Mouse (Mus musculus) gastrocnemius, postnatal 14 days (tissue): ENCODE measurements around the gene Rsu1. TPM values are rescaled to one million over a fixed set of nuclear protein-coding genes. Genes with fewer than 3 reads are reported as not detected.
"Not testable (repeated sequence)": the region's sequence is repeated elsewhere in the genome, so short reads cannot be mapped to it uniquely, and the experiment has no call there.

Experiments used
- DNase-seq: peaks from one replicate; pipeline ENCODE4 v3.0.0; 2021; ENCODE audit warnings: mixed read lengths
- intact Hi-C: fragments of 180-260 bp; cut with DNase I; formaldehyde crosslinking; loops from one replicate; pipeline ENCODE4 v1.15.1; 2025; ENCODE audit warnings: low total_unique reads
- total RNA-seq, 2 experiments: library from RNA; stranded (reverse); gene quantifications; 2 replicates each; pipeline ENCODE4 v1.2.3; 2021

Rsu1 gene
- total RNA-seq, 2 experiments from 2014 or later = 49.3 to 53.0 TPM

DNA sequence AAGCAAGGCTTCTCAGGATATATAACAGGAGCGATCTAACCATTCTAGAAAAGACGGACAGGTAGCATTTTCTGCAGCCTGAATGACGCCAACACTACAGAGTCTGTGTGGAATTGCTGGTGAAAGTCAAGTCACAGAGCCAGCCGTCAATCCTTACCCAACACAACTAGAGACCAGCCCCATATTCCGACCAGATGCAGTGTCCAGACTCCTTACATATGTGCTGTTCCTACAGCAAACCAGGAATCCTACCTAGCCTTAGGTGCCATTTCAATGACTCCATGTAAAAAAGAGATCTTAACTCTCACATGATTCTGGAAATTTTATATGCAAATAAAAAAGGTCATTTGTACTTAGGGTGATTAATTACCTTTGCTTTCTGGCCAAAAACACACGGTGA lies 38.9 kb downstream of the Rsu1 start:
- no peak for DNase-seq
- intact Hi-C loops = no loop called here

- no peak for DNase-seq
- intact Hi-C loops = no loop called here
These were observed 41.5 kb downstream of the Rsu1 start for GRCm38 (mm10) chr2:13229686-13230085.

DNA sequence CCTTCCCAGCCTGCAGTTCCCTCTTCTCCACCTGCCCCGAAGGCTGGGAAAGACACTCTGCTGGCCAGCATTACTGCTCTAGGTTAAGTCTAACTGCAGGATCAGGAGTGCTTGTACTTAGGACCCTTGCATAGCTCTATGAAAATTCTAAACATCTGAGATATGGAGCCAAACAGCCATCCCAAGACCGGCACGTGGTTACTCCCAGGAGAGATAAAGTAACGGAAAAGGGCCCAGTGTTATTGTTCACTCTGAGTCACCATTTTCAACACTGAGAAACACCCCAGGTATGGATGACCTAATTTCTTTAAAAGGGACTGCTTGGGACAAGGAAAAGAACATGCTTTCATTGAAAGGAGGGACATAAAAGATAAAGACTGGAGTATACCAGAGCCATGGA lies 45.2 kb downstream of the Rsu1 start:
- DNase-seq = no peak
- intact Hi-C loops = no loop called here

DNA sequence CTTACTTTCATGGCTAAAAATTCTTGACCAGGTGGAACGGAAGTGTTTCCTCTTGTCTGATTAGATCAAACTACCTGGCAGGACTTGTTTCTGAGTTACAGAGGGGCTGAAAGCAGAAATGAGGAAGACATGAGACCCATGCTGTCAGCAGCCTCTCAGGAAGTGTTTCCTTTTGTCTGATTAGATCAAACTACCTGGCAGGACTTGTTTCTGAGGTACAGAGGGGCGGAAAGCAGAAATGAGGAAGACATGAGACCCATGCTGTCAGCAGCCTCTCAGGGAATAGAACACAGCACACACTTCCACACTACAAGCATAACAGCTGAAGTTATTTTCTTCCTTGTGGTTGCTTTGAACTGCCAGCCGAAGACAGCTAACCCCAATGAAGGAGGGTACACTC lies 46.7 kb downstream of the Rsu1 start:
- DNase-seq = no peak
- intact Hi-C loops = no loop called here

- DNase-seq = no peak
- intact Hi-C loops = no loop called here
These were observed 47.8 kb downstream of the Rsu1 start for GRCm38 (mm10) chr2:13223451-13223850.

DNA sequence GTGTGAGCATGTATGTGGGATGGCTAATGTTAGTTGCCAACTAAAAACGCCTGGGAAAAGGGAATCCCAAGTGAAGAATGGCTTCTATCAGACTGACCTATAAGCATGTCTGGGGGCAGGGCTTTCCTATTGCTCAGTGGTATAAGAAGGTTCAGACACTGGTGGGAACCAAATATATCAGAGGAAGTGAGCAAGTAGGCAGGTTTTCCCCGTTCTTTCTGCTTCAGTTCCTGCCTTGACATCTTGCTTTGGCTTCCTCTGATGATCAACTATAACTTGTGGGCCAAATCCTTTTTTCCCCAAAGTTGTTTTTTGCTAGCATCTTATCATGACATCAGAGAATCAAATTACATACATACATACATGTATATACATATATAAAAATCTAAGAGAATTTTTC lies 51.1 kb downstream of the Rsu1 start:
- intact Hi-C loops = no loop called here
- DNase-seq = no peak

GRCm38 (mm10) chr2:13218112-13218511 lies 53.1 kb downstream of the Rsu1 start:
- intact Hi-C loops = no loop called here
- DNase-seq = no peak

DNA sequence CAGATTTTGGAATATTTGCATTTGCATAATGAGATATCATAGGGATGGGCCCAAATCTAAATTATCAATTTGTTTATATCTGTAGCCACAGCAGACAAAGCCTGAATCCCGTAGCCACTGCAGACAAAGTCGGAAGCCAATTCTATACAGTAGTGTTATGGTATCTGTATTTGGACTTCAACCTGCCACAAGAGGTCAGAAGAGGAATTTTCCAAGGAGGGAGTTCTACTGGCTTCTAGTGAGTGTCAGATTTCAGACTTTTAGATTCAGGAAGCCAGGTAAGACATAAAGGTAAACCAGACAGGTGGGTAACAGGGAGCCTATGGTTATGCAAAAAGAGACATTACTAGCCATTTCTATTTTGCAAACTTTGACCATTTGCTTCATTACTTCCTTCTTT lies 64.4 kb downstream of the Rsu1 start:
- no peak for DNase-seq
- intact Hi-C loops = no loop called here

DNA sequence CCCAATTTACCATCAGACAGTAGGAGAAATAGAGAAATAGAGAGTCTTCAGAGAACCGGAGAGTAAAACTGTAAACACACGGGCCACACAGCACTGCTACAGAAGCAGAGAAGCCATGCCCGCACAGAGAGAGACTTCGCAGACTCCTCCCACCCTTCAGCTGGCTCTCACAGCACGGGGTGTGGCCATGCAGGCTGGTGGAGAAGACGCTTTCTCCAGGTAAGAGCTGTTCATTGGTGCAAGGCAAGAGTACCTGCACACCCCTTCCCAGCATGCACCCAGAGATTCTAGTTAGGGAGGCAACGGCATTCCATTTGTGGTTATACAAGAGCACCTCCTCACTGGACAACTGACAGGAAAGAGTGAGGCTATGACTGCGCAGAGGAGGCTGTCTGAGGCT lies 64.8 kb downstream of the Rsu1 start:
- intact Hi-C loops = no loop called here
- no peak for DNase-seq

GRCm38 (mm10) chr2:13202805-13203475 lies 68.3 kb downstream of the Rsu1 start:
- DNase-seq = no peak
- intact Hi-C loops = no loop called here

GRCm38 (mm10) chr2:13199713-13200112 lies 71.5 kb downstream of the Rsu1 start:
- DNase-seq = no peak
- intact Hi-C loops = no loop called here

- no peak for DNase-seq
- intact Hi-C loops = no loop called here
These were observed 72.2 kb downstream of the Rsu1 start for GRCm38 (mm10) chr2:13199033-13199432.

DNA sequence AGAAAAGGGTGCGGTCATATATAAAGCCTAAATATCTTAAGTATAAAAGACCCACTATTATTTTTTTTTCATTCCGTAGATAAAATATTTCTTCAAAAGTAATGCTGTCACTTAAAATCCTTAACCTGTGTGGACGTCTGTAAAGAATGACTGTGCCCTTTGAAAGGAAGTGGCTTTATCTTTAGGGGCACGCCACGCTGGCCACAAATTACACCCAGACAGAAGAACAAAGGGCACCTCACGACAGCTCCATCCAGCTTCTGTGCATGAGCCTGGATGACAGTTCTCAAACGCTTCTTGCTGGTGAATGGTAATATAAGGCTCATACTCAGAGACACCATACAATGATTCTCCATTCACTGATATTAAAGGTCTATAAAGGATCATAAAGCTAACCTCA lies 75.7 kb downstream of the Rsu1 start:
- intact Hi-C loops = no loop called here

DNA sequence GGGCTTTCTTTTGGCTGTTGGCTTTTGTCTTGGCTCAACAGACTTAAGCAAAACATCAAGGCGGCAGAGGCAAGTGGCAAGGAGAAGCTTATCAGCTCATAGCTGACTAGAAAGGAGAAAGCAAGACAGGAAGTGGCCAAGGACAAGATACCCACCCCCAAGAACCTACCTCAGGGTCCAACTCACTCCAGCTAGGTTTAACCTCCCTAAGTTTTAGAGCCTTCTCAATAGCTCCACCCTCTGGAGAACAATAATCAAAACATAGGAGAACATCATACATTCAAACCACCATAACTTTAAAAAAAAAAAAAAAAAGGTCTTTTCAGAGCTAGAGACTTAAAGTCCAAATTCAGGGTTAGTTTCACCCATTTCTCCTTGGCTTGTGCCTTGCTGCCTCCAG lies 79.1 kb downstream of the Rsu1 start:
- intact Hi-C loops = no loop called here
- DNase-seq = no peak

More for the DNA sequence above, 75.7 kb downstream of the Rsu1 start:
- no peak for DNase-seq

- no peak for DNase-seq
- intact Hi-C loops = no loop called here
These were observed 80.4 kb downstream of the Rsu1 start for GRCm38 (mm10) chr2:13190767-13191166.

GRCm38 (mm10) chr2:13188831-13189495 lies 82.3 kb downstream of the Rsu1 start:
- no peak for DNase-seq
- intact Hi-C loops = no loop called here

GRCm38 (mm10) chr2:13183124-13183523 lies 88.1 kb downstream of the Rsu1 start:
- intact Hi-C loops = no loop called here
- no peak for DNase-seq

- DNase-seq, intact Hi-C loops: not testable (repeated sequence)
These were observed 89.3 kb downstream of the Rsu1 start for GRCm38 (mm10) chr2:13181899-13182298.

GRCm38 (mm10) chr2:13177698-13178395 lies 93.4 kb downstream of the Rsu1 start:
- intact Hi-C loops = no loop called here
- DNase-seq = no peak

DNA sequence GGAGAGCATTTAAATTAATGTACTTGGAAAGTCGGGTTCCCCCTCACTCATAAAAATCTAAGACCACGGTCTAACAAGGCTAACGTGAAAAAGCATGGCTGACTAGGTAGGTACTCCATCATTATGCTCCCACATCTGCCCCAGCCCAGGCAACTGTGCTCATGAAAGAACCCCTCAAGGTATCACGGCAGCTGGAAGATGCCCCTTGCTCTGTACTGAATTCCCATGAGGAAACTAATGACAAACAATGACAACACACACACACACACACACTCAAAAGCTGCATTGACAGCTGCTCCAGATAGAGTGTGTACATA lies 95.0 kb downstream of the Rsu1 start:
- intact Hi-C loops = no loop called here
- no peak for DNase-seq
